Mouse (Mus musculus): ENCODE data around the gene Lcn5. TPM values are rescaled to one million over a fixed set of nuclear protein-coding genes. Genes with fewer than 3 reads are reported as not detected.
"Not testable (repeated sequence)": the region's sequence is repeated elsewhere in the genome, so short reads cannot be mapped to it uniquely, and the experiment has no call there.

Gene Lcn5
- polyA plus RNA-seq, 1 experiment from 2014 or later: not detected

DNA sequence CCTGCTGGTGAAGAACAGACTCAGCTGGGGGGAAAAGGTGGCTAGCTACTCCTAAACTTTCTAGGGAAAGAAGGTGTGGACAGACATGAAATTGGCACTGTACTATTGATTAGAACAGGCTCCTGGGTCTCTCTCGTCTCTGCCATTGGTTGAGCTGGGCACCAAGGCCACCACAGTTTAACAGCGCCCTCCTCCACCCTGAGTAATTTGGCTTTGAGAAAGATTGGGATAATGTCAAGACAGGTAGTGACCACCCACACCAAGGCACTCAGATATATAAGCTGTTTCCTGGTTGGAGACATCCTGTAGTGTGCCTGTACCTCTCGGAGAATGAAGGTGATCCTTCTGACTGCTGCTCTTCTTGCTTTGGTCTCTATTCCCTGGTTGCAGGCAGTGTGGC is 18.7 kb downstream of the Lcn5 start, which contains the start of gene Lcn6:
Lcn6 (plus strand) TSS at position 301 of the 400 bp plus-strand sequence.
- DNase-seq (ENCODE audit: low spot score): no peak

GRCm38 (mm10) chr2:25679559-25679958 is 21.8 kb downstream of the Lcn5 start:
- DNase-seq (ENCODE audit: low spot score): peak; percentile 39

DNA sequence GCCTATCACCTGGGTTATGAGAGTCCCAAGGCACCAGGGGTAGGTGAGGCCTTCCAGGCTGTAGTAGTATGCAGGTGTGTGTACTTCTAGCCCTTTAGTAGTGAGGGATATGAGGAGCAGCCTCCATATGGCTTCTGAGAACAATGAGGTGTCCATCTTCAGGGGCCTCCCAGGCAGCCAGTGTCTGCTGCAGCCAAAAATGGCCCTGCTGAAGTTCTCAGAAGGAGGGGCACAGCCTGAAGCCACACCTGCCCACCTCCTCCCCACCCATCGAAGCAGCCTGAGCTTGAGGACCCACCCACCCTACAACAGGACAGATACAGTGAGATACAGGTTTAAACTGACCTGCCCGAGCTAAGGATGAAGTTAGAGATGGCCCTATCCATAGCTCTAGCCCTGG is 24.7 kb downstream of the Lcn5 start, which contains the start of gene Lcn10:
Lcn10 (plus strand) TSS at position 301 of the 400 bp plus-strand sequence.
- DNase-seq (ENCODE audit: low spot score): no peak

- DNase-seq (ENCODE audit: low spot score): no peak
These were observed 29.2 kb downstream of the Lcn5 start for GRCm38 (mm10) chr2:25686941-25687340.

DNA sequence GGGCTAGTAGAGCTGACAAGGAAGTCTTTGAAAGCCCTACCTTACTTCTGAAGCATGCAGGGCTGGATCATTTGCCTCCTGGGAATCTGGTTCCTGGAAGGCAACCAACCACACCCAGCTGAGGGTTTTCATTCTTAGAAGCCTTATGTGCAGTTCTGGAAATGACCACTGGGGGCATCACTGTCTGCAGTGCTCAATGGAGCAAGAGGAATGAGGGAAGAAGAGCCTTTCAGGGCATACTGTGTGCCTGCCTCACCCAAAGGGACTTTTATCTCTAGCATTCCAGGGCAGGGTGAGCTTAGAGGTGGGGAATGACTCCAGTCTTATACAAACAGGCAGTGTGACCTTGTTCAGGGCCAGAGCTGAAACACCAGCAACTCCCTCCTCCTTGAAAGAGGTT is 36.9 kb downstream of the Lcn5 start:
- DNase-seq (ENCODE audit: low spot score): peak; percentile 49

GRCm38 (mm10) chr2:25696951-25697350 is 39.2 kb downstream of the Lcn5 start:
- DNase-seq (ENCODE audit: low spot score): no peak

GRCm38 (mm10) chr2:25698696-25699095 is 40.9 kb downstream of the Lcn5 start:
- DNase-seq (ENCODE audit: low spot score): no peak

GRCm38 (mm10) chr2:25699743-25700142 is 42.0 kb downstream of the Lcn5 start, which contains the start of gene Obp2a:
TSS of gene Obp2a (plus strand) at chr2:25700043.
- DNase-seq (ENCODE audit: low spot score): not testable (repeated sequence)

DNA sequence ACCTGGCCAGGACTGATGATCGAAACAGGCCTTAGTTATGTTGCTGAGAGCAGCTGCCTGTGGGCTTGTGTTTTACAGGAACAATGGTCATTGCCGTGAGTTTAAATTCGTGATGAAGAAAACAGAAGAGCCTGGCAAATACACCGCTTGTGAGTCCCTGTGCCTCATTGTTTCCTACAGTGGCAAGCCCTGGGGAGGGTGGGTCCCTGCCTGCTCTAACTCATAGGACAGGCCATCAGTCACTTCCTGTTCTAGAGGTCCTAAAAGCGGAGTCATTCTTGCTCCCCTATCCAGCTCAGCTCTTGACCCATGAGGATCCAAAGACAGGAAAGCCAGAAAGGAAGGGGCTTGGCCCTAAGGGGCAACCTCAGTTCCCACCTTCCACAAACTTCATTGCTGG is 43.2 kb downstream of the Lcn5 start:
- no peak for DNase-seq (ENCODE audit: low spot score)

GRCm38 (mm10) chr2:25703706-25704105 is 46.0 kb downstream of the Lcn5 start:
- DNase-seq (ENCODE audit: low spot score): no peak

DNA sequence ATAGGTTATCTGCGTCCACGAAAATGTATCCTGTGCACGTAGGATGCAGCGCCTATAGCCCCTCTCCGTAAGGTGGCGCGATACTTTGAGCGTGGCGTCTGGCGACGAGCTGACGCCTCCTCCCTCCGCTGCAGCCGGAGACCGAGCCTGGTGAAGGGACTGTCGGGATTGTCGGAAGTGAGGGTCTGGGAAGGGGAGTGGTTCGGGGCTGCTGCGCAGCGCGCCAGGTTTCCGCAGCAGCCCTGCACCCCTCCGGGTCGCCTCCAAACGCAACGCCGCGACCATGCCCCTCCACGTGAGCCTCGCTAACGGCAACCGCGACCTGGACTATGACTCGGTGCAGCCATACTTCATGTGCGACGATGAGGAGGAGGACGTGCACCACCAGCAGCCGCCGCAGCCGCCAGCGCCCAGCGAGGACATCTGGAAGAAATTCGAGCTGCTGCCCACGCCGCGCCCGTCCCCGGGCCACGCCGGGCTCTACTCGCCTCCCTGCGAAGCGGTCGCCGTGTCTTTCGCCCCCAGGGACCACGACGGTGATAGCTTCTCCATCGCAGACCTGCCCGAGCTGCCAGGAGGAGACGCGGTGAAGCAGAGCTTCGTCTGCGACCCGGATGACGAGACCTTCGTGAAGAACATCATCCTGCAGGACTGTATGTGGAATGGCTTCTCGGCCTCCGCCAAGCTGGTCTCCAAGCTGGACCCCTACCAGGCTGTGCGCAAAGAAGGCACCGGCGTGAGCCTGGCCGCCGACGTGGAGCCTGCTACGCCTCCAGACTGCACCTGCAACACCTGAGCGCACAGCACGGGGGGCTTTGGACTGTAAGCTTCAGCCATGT is 49.1 kb downstream of the Lcn5 start, which contains the start of gene Bmyc:
Bmyc (plus strand) TSS at position 97 of the 839 bp plus-strand sequence.
- peak; percentile 84 for DNase-seq (ENCODE audit: low spot score)

DNA sequence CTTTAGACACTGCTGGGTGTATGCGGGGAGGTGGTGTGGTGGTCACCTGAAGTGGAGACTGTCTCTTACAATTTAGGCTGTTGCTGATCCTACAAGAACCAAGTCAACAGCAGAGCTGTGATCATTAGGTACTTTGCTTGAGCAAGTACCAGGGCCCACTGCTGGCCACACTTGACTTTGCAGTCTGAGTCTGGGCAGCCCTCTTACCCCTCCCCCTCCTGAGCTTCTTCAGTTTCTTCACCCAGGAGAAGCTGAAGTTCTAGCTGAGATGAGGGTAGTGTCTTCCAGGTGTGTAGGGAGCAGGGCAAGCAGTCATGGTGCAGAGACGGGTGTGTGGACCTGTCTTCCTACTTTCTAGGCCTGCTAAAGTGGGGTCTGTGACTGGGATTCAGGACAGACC is 50.4 kb downstream of the Lcn5 start:
- peak; percentile 18 for DNase-seq (ENCODE audit: low spot score)

GRCm38 (mm10) chr2:25709056-25709455 is 51.3 kb downstream of the Lcn5 start:
- not testable (repeated sequence) for DNase-seq (ENCODE audit: low spot score)

GRCm38 (mm10) chr2:25709791-25710190 is 52.0 kb downstream of the Lcn5 start:
- DNase-seq (ENCODE audit: low spot score): not testable (repeated sequence)

Other genes with a start within 250 kb of the Lcn5 start
- 1.4 and 1.8 TPM in 2 replicates for gene Fut7, start 234.7 kb upstream of the Lcn5 start, polyA plus RNA-seq (2015; fragmentation: Nextera tagmentation; extraction: Ambion mirVana)
- 3.3 and 4.7 TPM in 2 replicates for gene Abca2, start 229.2 kb upstream of the Lcn5 start, polyA plus RNA-seq (2015; fragmentation: Nextera tagmentation; extraction: Ambion mirVana)
- gene Clic3, start 201.1 kb upstream of the Lcn5 start, polyA plus RNA-seq (2015; fragmentation: Nextera tagmentation; extraction: Ambion mirVana): 3.6 and 4.7 TPM in 2 replicates
- gene Paxx, start 196.9 kb upstream of the Lcn5 start, polyA plus RNA-seq (2015; fragmentation: Nextera tagmentation; extraction: Ambion mirVana): 72.4 and 83.3 TPM in 2 replicates
- 6.3 TPM in 2 replicates for gene Ptgds, start 187.9 kb upstream of the Lcn5 start, polyA plus RNA-seq (2015; fragmentation: Nextera tagmentation; extraction: Ambion mirVana)
- not detected in 2 replicates for gene Lcn12, start 164.0 kb upstream of the Lcn5 start, polyA plus RNA-seq (2015; fragmentation: Nextera tagmentation; extraction: Ambion mirVana)
- 44.3 and 47.2 TPM in 2 replicates for gene Fbxw5, start 157.2 kb upstream of the Lcn5 start, polyA plus RNA-seq (2015; fragmentation: Nextera tagmentation; extraction: Ambion mirVana)
- 5.6 and 6.4 TPM in 2 replicates for gene C8g, start 156.2 kb upstream of the Lcn5 start, polyA plus RNA-seq (2015; fragmentation: Nextera tagmentation; extraction: Ambion mirVana)
- gene Traf2, start 111.0 kb upstream of the Lcn5 start, polyA plus RNA-seq (2015; fragmentation: Nextera tagmentation; extraction: Ambion mirVana): 58.1 and 59.1 TPM in 2 replicates
- 466 and 515 TPM in 2 replicates for gene Edf1, start 100.1 kb upstream of the Lcn5 start, polyA plus RNA-seq (2015; fragmentation: Nextera tagmentation; extraction: Ambion mirVana)
- gene Mamdc4, start 83.1 kb upstream of the Lcn5 start, polyA plus RNA-seq (2015; fragmentation: Nextera tagmentation; extraction: Ambion mirVana): 0.53 and 1.0 TPM in 2 replicates
- 184 and 191 TPM in 2 replicates for gene Phpt1, start 82.7 kb upstream of the Lcn5 start, polyA plus RNA-seq (2015; fragmentation: Nextera tagmentation; extraction: Ambion mirVana)
- 0.04 and 0.49 TPM in 2 replicates for gene Ajm1, start 76.2 kb upstream of the Lcn5 start, polyA plus RNA-seq (2015; fragmentation: Nextera tagmentation; extraction: Ambion mirVana)
- gene Rabl6, start 49.4 kb upstream of the Lcn5 start, polyA plus RNA-seq (2015; fragmentation: Nextera tagmentation; extraction: Ambion mirVana): 30.3 and 39.7 TPM in 2 replicates
- 0.04 and 0.05 TPM in 2 replicates for gene Ccdc183, start 40.3 kb upstream of the Lcn5 start, polyA plus RNA-seq (2015; fragmentation: Nextera tagmentation; extraction: Ambion mirVana)
- 5.8 and 7.0 TPM in 2 replicates for gene Tmem141, start 35.9 kb upstream of the Lcn5 start, polyA plus RNA-seq (2015; fragmentation: Nextera tagmentation; extraction: Ambion mirVana)
- gene Fcna, start 29.9 kb upstream of the Lcn5 start, polyA plus RNA-seq (2015; fragmentation: Nextera tagmentation; extraction: Ambion mirVana): 9.1 and 9.2 TPM in 2 replicates
- 0.38 and 0.76 TPM in 2 replicates for gene Lcn8, start 4.8 kb upstream of the Lcn5 start, polyA plus RNA-seq (2015; fragmentation: Nextera tagmentation; extraction: Ambion mirVana)
- 0.24 TPM in 1 of 2 replicates, not detected in the other for gene Lcn6, start 18.8 kb downstream of the Lcn5 start, polyA plus RNA-seq (2015; fragmentation: Nextera tagmentation; extraction: Ambion mirVana)
- gene Lcn10, start 24.8 kb downstream of the Lcn5 start, polyA plus RNA-seq (2015; fragmentation: Nextera tagmentation; extraction: Ambion mirVana): 0.45 and 0.49 TPM in 2 replicates
- gene Obp2a, start 42.1 kb downstream of the Lcn5 start, polyA plus RNA-seq (2015; fragmentation: Nextera tagmentation; extraction: Ambion mirVana): 1.5 and 1.9 TPM in 2 replicates
- 50.9 and 57.4 TPM in 2 replicates for gene Bmyc, start 48.8 kb downstream of the Lcn5 start, polyA plus RNA-seq (2015; fragmentation: Nextera tagmentation; extraction: Ambion mirVana)
- 0.24 TPM in 1 of 2 replicates, not detected in the other for gene Obp2b, start 79.1 kb downstream of the Lcn5 start, polyA plus RNA-seq (2015; fragmentation: Nextera tagmentation; extraction: Ambion mirVana)
- gene Lcn3, start 107.6 kb downstream of the Lcn5 start, polyA plus RNA-seq (2015; fragmentation: Nextera tagmentation; extraction: Ambion mirVana): 0.45 and 0.56 TPM in 2 replicates
- 0.89 and 1.1 TPM in 2 replicates for gene Lcn11, start 119.1 kb downstream of the Lcn5 start, polyA plus RNA-seq (2015; fragmentation: Nextera tagmentation; extraction: Ambion mirVana)
- 2.3 and 2.6 TPM in 2 replicates for gene Gm13539, start 124.3 kb downstream of the Lcn5 start, polyA plus RNA-seq (2015; fragmentation: Nextera tagmentation; extraction: Ambion mirVana)
- gene Glt6d1, start 157.9 kb downstream of the Lcn5 start, polyA plus RNA-seq (2015; fragmentation: Nextera tagmentation; extraction: Ambion mirVana): not detected in 2 replicates
- 0.17 TPM in 1 of 2 replicates, not detected in the other for gene Lcn9, start 165.2 kb downstream of the Lcn5 start, polyA plus RNA-seq (2015; fragmentation: Nextera tagmentation; extraction: Ambion mirVana)
- gene Sohlh1, start 189.3 kb downstream of the Lcn5 start, polyA plus RNA-seq (2015; fragmentation: Nextera tagmentation; extraction: Ambion mirVana): 0.19 and 0.25 TPM in 2 replicates
- gene Kcnt1, start 205.8 kb downstream of the Lcn5 start, polyA plus RNA-seq (2015; fragmentation: Nextera tagmentation; extraction: Ambion mirVana): 0.14 and 0.18 TPM in 2 replicates